Mouse (Mus musculus): ENCODE data around the gene Ovol3. TPM values are rescaled to one million over a fixed set of nuclear protein-coding genes. Genes with fewer than 3 reads are reported as not detected.
"Not testable (repeated sequence)": the region's sequence is repeated elsewhere in the genome, so short reads cannot be mapped to it uniquely, and the experiment has no call there.

The Ovol3 gene
- polyA plus RNA-seq, 1 experiment from 2014 or later, result not detected

GRCm38 (mm10) chr7:30265041-30265440, 29.5 kb upstream of the Ovol3 start:
- no peaks in the 10 kb centered on the region for H3K27me3 ChIP-seq (replicated peaks)
- WGBS, result 67% methylated on average over 2 of the region's 2 CpGs

GRCm38 (mm10) chr7:30251956-30252954, 16.7 kb upstream of the Ovol3 start:
- H3K27ac ChIP-seq, result no peak overlapping the region
- 0 out of 2 replicates have a peak, but pooled peaks cover 4% of the 10 kb centered on the region for H3K36me3 ChIP-seq
- no peaks in the 10 kb centered on the region for H3K9me3 ChIP-seq
- no peak overlapping the region for H3K4me2 ChIP-seq (replicated peaks)
- H3K9ac ChIP-seq, result no peak overlapping the region
- no peak overlapping the region for H3K4me3 ChIP-seq (replicated peaks)
- no peaks in the 10 kb centered on the region for H3K27me3 ChIP-seq (replicated peaks)
- WGBS, result 74% methylated on average over 12 of the region's 12 CpGs
- no peaks in the 10 kb centered on the region for H3K4me1 ChIP-seq (replicated peaks)
- peak; percentile 63 for ATAC-seq

More at GRCm38 (mm10) chr7:30265041-30265440, 29.5 kb upstream of the Ovol3 start:
- H3K4me2 ChIP-seq (replicated peaks), result no peak overlapping the region
- H3K9me3 ChIP-seq, result no peaks in the 10 kb centered on the region
- no peak overlapping the region for H3K9ac ChIP-seq
- H3K27ac ChIP-seq, result no peak overlapping the region
- no peak overlapping the region for H3K4me3 ChIP-seq (replicated peaks)
- no peak for ATAC-seq
- H3K36me3 ChIP-seq, result no peaks in the 10 kb centered on the region
- H3K4me1 ChIP-seq (replicated peaks), result no peaks in the 10 kb centered on the region

- not testable (repeated sequence) for H3K27me3 ChIP-seq (replicated peaks); H3K9me3 ChIP-seq; H3K4me2 ChIP-seq (replicated peaks); H3K36me3 ChIP-seq; H3K27ac ChIP-seq; H3K4me3 ChIP-seq (replicated peaks); H3K4me1 ChIP-seq (replicated peaks); ATAC-seq; H3K9ac ChIP-seq
- 85% methylated on average over 3 of the region's 3 CpGs for WGBS
Measured at GRCm38 (mm10) chr7:30237374-30237773, 1.8 kb upstream of the Ovol3 start.

GRCm38 (mm10) chr7:30235091-30235490, 434 bp downstream of the Ovol3 start:
- H3K4me3 ChIP-seq (replicated peaks), result no peak overlapping the region
- WGBS, result 89% methylated on average over 8 of the region's 8 CpGs
- no peak overlapping the region for H3K4me2 ChIP-seq (replicated peaks)
- no peaks in the 10 kb centered on the region for H3K27me3 ChIP-seq (replicated peaks)
- H3K27ac ChIP-seq, result no peak overlapping the region
- ATAC-seq, result no peak
- H3K4me1 ChIP-seq (replicated peaks), result peaks cover 8% of the 10 kb centered on the region
- H3K36me3 ChIP-seq, result peaks cover 6% of the 10 kb centered on the region
- H3K9ac ChIP-seq, result no peak overlapping the region
- no peaks in the 10 kb centered on the region for H3K9me3 ChIP-seq

GRCm38 (mm10) chr7:30234276-30234858, 1.2 kb downstream of the Ovol3 start:
- ATAC-seq, result no peak
- Histone ChIP-seq H3K9ac (no peak overlapping the region), H3K4me3 (replicated peaks) (no peak overlapping the region), H3K36me3 (peaks cover 6% of the 10 kb centered on the region), H3K27ac (no peak overlapping the region), H3K4me2 (replicated peaks) (no peak overlapping the region), H3K9me3 (no peaks in the 10 kb centered on the region), H3K27me3 (replicated peaks) (no peaks in the 10 kb centered on the region), H3K4me1 (replicated peaks) (peaks cover 8% of the 10 kb centered on the region)
- WGBS, result 92% methylated on average over 15 of the region's 15 CpGs

- WGBS, result 86% methylated on average over 20 of the region's 20 CpGs
- no peak overlapping the region for H3K9ac ChIP-seq
- peaks cover 6% of the 10 kb centered on the region for H3K36me3 ChIP-seq
- H3K27ac ChIP-seq, result no peak overlapping the region
- peak overlapping the region; percentile 84; the same call in 1 of the 2 replicates for H3K4me2 ChIP-seq (replicated peaks)
- H3K27me3 ChIP-seq (replicated peaks), result no peaks in the 10 kb centered on the region
- H3K4me1 ChIP-seq (replicated peaks), result peaks cover 8% of the 10 kb centered on the region
- no peaks in the 10 kb centered on the region for H3K9me3 ChIP-seq
- ATAC-seq, result no peak
- no peak overlapping the region for H3K4me3 ChIP-seq (replicated peaks)
Measured at GRCm38 (mm10) chr7:30233387-30233786, 2.1 kb downstream of the Ovol3 start.

GRCm38 (mm10) chr7:30232631-30233148, 2.8 kb downstream of the Ovol3 start:
- H3K9ac ChIP-seq, result peak overlapping the region; percentile 70
- H3K4me2 ChIP-seq (replicated peaks), result peak overlapping the region; percentile 84
- H3K9me3 ChIP-seq, result no peaks in the 10 kb centered on the region
- peaks cover 6% of the 10 kb centered on the region for H3K36me3 ChIP-seq
- peaks cover 8% of the 10 kb centered on the region for H3K4me1 ChIP-seq (replicated peaks)
- H3K4me3 ChIP-seq (replicated peaks), result peak overlapping the region; percentile 70
- peak overlapping the region; percentile 66 for H3K27ac ChIP-seq
- WGBS, result 3% methylated on average over 24 of the region's 24 CpGs
- no peaks in the 10 kb centered on the region for H3K27me3 ChIP-seq (replicated peaks)
- peak; percentile 29 for ATAC-seq

- no peaks in the 10 kb centered on the region for H3K27me3 ChIP-seq (replicated peaks)
- H3K4me2 ChIP-seq (replicated peaks), result peak within 1 kb of the TSS; percentile 84
- H3K4me3 ChIP-seq (replicated peaks), result peak within 1 kb of the TSS; percentile 70
- ATAC-seq, result peak; percentile 96
- H3K36me3 ChIP-seq, result peaks cover 10% of the 10 kb centered on the region
- peak within 1 kb of the TSS; percentile 91 for H3K27ac ChIP-seq
- peak within 1 kb of the TSS; percentile 70 for H3K9ac ChIP-seq
- no peaks in the 10 kb centered on the region for H3K9me3 ChIP-seq
- under 1% methylated on average over 67 of the region's 67 CpGs for WGBS
- H3K4me1 ChIP-seq (replicated peaks), result peaks cover 8% of the 10 kb centered on the region
Measured at GRCm38 (mm10) chr7:30231669-30232454, 3.7 kb downstream of the Ovol3 start, which contains the start of the genes Polr2i and Tbcb. Polr2i (plus strand) TSS chr7:30231948. Tbcb (minus strand) TSS chr7:30232272.

- WGBS, result under 1% methylated on average over 16 of the region's 16 CpGs
- Histone ChIP-seq H3K36me3 (peaks cover 14% of the 10 kb centered on the region), H3K9ac (peak overlapping the region; percentile 70), H3K27me3 (replicated peaks) (no peaks in the 10 kb centered on the region), H3K27ac (peak overlapping the region; percentile 36), H3K4me3 (replicated peaks) (peak overlapping the region; percentile 70), H3K4me2 (replicated peaks) (peak overlapping the region; percentile 84), H3K9me3 (no peaks in the 10 kb centered on the region), H3K4me1 (replicated peaks) (peaks cover 8% of the 10 kb centered on the region)
- ATAC-seq, result no peak
Measured at GRCm38 (mm10) chr7:30231328-30231668, 4.2 kb downstream of the Ovol3 start.

GRCm38 (mm10) chr7:30224206-30224605, 11.3 kb downstream of the Ovol3 start:
- Histone ChIP-seq H3K27me3 (replicated peaks) (no peaks in the 10 kb centered on the region), H3K4me1 (replicated peaks) (peaks cover 4% of the 10 kb centered on the region; the same call in 1 of the 2 replicates), H3K27ac (no peak overlapping the region), H3K9me3 (no peaks in the 10 kb centered on the region), H3K36me3 (peaks cover 21% of the 10 kb centered on the region), H3K4me3 (replicated peaks) (no peak overlapping the region), H3K9ac (no peak overlapping the region), H3K4me2 (replicated peaks) (no peak overlapping the region)
- WGBS, result 94% methylated on average over 12 of the region's 12 CpGs
- ATAC-seq, result no peak

GRCm38 (mm10) chr7:30222205-30222604, 13.3 kb downstream of the Ovol3 start:
- Histone ChIP-seq H3K4me3 (replicated peaks) (no peak overlapping the region), H3K9me3 (no peaks in the 10 kb centered on the region), H3K27ac (no peak overlapping the region), H3K4me2 (replicated peaks) (no peak overlapping the region), H3K4me1 (replicated peaks) (peaks cover 4% of the 10 kb centered on the region; the same call in 1 of the 2 replicates), H3K27me3 (replicated peaks) (no peaks in the 10 kb centered on the region), H3K9ac (no peak overlapping the region), H3K36me3 (peaks cover 20% of the 10 kb centered on the region)
- ATAC-seq, result no peak
- WGBS, result 89% methylated on average over 5 of the region's 5 CpGs

All from intestine, embryonic 15.5 days (tissue).